Mouse (Mus musculus) forebrain, embryonic 15.5 days (tissue): ENCODE results near the gene Pgm2l1. TPM values are rescaled to one million over a fixed set of nuclear protein-coding genes. Genes with fewer than 3 reads are reported as not detected.

Experiments
- polyA plus RNA-seq: library from polyadenylated mRNA; unstranded; fragments of >200 nt; fragmentation: Nextera tagmentation; extraction: Ambion mirVana; gene quantifications from 2 replicates; pipeline ENCODE4 v1.2.1, GENCODE M21; 2015

The Pgm2l1 gene
- polyA plus RNA-seq, 1 experiment from 2014 or later: 14.5 TPM

Other genes with a start within 250 kb of the Pgm2l1 start
- gene Rnf169, start 246.9 kb upstream of the Pgm2l1 start, polyA plus RNA-seq: 5.1 TPM in 2 replicates
- gene Chrdl2, start 221.2 kb upstream of the Pgm2l1 start, polyA plus RNA-seq: not detected in 2 replicates
- gene Pold3, start 105.8 kb upstream of the Pgm2l1 start, polyA plus RNA-seq: 54.5 and 54.9 TPM in 2 replicates
- gene Lipt2, start 68.1 kb upstream of the Pgm2l1 start, polyA plus RNA-seq: 17.8 and 21.4 TPM in 2 replicates
- 0.66 and 1.0 TPM in 2 replicates for gene Kcne3, start 50.9 kb upstream of the Pgm2l1 start, polyA plus RNA-seq
- 2.4 and 2.7 TPM in 2 replicates for gene P4ha3, start 58.1 kb downstream of the Pgm2l1 start, polyA plus RNA-seq
- 28.8 and 29.7 TPM in 2 replicates for gene C2cd3, start 144.8 kb downstream of the Pgm2l1 start, polyA plus RNA-seq
- gene Ppme1, start 144.9 kb downstream of the Pgm2l1 start, polyA plus RNA-seq: 145 and 155 TPM in 2 replicates
- not detected in 2 replicates for gene Ucp3, start 245.6 kb downstream of the Pgm2l1 start, polyA plus RNA-seq